Mouse (Mus musculus) layer of hippocampus, postnatal 25 days (tissue): ENCODE results near the gene Gm14327. TPM values are rescaled to one million over a fixed set of nuclear protein-coding genes. Genes with fewer than 3 reads are reported as not detected.
"Not testable (repeated sequence)": the region's sequence is repeated elsewhere in the genome, so short reads cannot be mapped to it uniquely, and the experiment has no call there.

Experiments
- DNase-seq, 2 experiments: peaks; one replicate each; pipeline ENCODE4 v3.0.0; 2022; ENCODE audit warnings: mixed read lengths in 2 of 2, low spot score in 1 of 2; ENCODE audit errors: extremely low spot score in 1 of 2
- total RNA-seq, 2 experiments: library from RNA; stranded (reverse); gene quantifications; 2 replicates each; pipeline ENCODE4 v1.2.3; 2021

Gm14327 gene
- total RNA-seq: 1 to 10 TPM; 6.4 to 7.5 TPM

GRCm38 (mm10) chr2:177897046-177897578, at the start of gene Gm14327:
Gm14327 (plus strand) TSS chr2:177897096.
- DNase-seq: not testable (repeated sequence)

- DNase-seq: not testable (repeated sequence)
Measured at GRCm38 (mm10) chr2:177862254-177862653, 34.6 kb upstream of the Gm14327 start.

GRCm38 (mm10) chr2:177887743-177888142, 9.2 kb upstream of the Gm14327 start:
- not testable (repeated sequence) for DNase-seq

DNA sequence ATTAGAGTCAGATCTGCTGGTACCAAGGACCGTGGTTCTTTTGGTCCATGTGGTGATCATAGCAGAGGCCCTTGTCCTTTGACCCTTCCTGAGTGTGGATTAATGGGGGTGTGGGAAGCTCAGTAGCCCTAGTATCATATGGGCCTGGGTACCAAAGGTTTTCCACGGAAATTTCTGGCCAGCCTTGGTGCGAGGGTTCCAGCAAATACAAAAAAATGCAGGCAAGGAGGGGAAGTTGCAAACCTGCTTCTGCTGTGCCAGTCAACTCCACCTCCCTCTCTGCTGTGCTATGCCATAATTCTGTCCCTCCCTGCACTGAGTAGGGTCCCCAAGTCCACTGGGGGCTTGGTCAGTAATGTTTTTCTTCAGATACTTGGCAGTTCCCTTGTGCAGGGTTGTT, 1.3 kb downstream of the Gm14327 start:
- not testable (repeated sequence) for DNase-seq

- DNase-seq: not testable (repeated sequence)
Measured at GRCm38 (mm10) chr2:177903276-177903675, 6.4 kb downstream of the Gm14327 start.

DNA sequence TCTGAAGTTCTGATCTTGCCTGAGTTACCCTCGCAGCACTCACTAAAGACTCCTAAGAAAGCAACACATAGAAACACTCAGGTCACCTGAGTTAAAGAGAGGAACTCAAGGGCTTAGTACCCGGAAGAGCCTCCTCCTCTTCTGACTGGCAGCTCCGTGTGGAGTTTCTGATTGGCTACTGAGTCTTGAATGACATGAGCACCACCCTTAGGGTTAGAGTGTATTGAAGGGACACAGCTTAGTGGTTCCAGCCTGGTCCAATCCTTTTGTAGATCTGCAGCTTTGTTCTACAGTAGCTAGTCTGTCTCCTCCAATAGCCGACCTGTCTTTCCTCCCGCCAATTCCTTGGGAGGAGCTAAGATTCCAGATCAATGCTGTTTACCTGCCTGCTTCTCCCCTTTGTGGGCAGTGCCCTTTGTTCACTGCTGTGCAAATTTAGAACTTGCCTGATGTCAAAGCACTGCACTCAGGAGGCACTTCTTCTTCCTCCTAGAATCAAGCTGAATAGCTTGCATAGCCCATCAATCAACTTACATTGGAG, 28.7 kb downstream of the Gm14327 start, which contains the start of gene Zfp972:
Gene Zfp972, minus strand, starts transcription at position 51 of the 541 bp plus-strand sequence.
- not testable (repeated sequence) for DNase-seq

Other genes with a start within 250 kb of the Gm14327 start
- gene Gm14322, start 137.8 kb upstream of the Gm14327 start, total RNA-seq: 10 to 100 TPM; 33.0 to 39.9 TPM
- gene Gm14325, start 56.8 kb upstream of the Gm14327 start, total RNA-seq: 100 to 1,000 TPM; 119 to 132 TPM
- gene Zfp972, start 28.5 kb downstream of the Gm14327 start, total RNA-seq: 1 to 10 TPM in 1 of 2 experiments, not detected in 1; 1.3 TPM
- gene Gm14326, start 60.2 kb downstream of the Gm14327 start, total RNA-seq: 10 to 100 TPM; 54.2 to 59.1 TPM
- 10 to 100 TPM; 25.5 to 29.1 TPM for gene Zfp971, start 126.2 kb downstream of the Gm14327 start, total RNA-seq
- 10 to 100 TPM; 26.5 to 27.4 TPM for gene Zfp931, start 181.4 kb downstream of the Gm14327 start, total RNA-seq
- 100 to 1,000 TPM; 148 TPM for gene Phactr3, start 221.9 kb downstream of the Gm14327 start, total RNA-seq